Mouse (Mus musculus) kidney, postnatal 36 days (tissue): ENCODE results near the gene Rassf3.

Source experiments
- DNase-seq, 2 experiments: peaks; one replicate each; pipeline ENCODE4 v3.0.0; 2021 to 2022; ENCODE audit warnings: mixed read lengths in 2 of 2

Gene Rassf3

GRCm38 (mm10) chr10:121488623-121489299 lies 12.6 kb upstream of the Rassf3 start:
- DNase-seq, result peak; percentile 73 to 91

GRCm38 (mm10) chr10:121487716-121488115 lies 11.6 kb upstream of the Rassf3 start:
- DNase-seq, result no peak

GRCm38 (mm10) chr10:121486350-121486749 lies 10.2 kb upstream of the Rassf3 start:
- peak; percentile 76 to 82 for DNase-seq

- DNase-seq, result no peak
These were observed 7.2 kb upstream of the Rassf3 start for GRCm38 (mm10) chr10:121483364-121483763.

GRCm38 (mm10) chr10:121481141-121481540 lies 5.0 kb upstream of the Rassf3 start:
- peak; percentile 63 to 72 for DNase-seq

GRCm38 (mm10) chr10:121479987-121480386 lies 3.8 kb upstream of the Rassf3 start:
- no peak for DNase-seq

GRCm38 (mm10) chr10:121477433-121477832 lies 1.3 kb upstream of the Rassf3 start:
- DNase-seq, result no peak

GRCm38 (mm10) chr10:121476968-121477337 lies 806 bp upstream of the Rassf3 start:
- DNase-seq, result no peak

GRCm38 (mm10) chr10:121475672-121476146 lies 438 bp downstream of the Rassf3 start:
- DNase-seq, result peak; percentile 77 to 87

GRCm38 (mm10) chr10:121475101-121475671 lies 961 bp downstream of the Rassf3 start:
- peak; percentile 36 to 59 for DNase-seq

- DNase-seq, result no peak
These were observed 1.9 kb downstream of the Rassf3 start for GRCm38 (mm10) chr10:121474288-121474687.

GRCm38 (mm10) chr10:121473723-121474215 lies 2.4 kb downstream of the Rassf3 start:
- DNase-seq, result peak in 1 of 2 experiments; percentile 37

- no peak for DNase-seq
These were observed 3.4 kb downstream of the Rassf3 start for GRCm38 (mm10) chr10:121472593-121473217.

- DNase-seq, result peak; percentile 42 to 60
These were observed 4.5 kb downstream of the Rassf3 start for GRCm38 (mm10) chr10:121471570-121472197.

GRCm38 (mm10) chr10:121469625-121470024 lies 6.5 kb downstream of the Rassf3 start:
- DNase-seq, result no peak

- no peak for DNase-seq
These were observed 7.2 kb downstream of the Rassf3 start for GRCm38 (mm10) chr10:121468985-121469384.

- DNase-seq, result no peak
These were observed 7.9 kb downstream of the Rassf3 start for GRCm38 (mm10) chr10:121468261-121468660.

- no peak for DNase-seq
These were observed 8.4 kb downstream of the Rassf3 start for GRCm38 (mm10) chr10:121467792-121468191.

GRCm38 (mm10) chr10:121467016-121467415 lies 9.1 kb downstream of the Rassf3 start:
- no peak for DNase-seq

- no peak for DNase-seq
These were observed 11.1 kb downstream of the Rassf3 start for GRCm38 (mm10) chr10:121465033-121465432.

- no peak for DNase-seq
These were observed 13.8 kb downstream of the Rassf3 start for GRCm38 (mm10) chr10:121462162-121462881.

GRCm38 (mm10) chr10:121461404-121462161 lies 14.6 kb downstream of the Rassf3 start:
- peak; percentile 62 to 68 for DNase-seq
